Mouse (Mus musculus): Measurements from ENCODE around the gene Maats1. TPM values are rescaled to one million over a fixed set of nuclear protein-coding genes. Genes with fewer than 3 reads are reported as not detected.

The Maats1 gene
- polyA plus RNA-seq, 1 experiment from 2014 or later = 0.09 TPM

DNA sequence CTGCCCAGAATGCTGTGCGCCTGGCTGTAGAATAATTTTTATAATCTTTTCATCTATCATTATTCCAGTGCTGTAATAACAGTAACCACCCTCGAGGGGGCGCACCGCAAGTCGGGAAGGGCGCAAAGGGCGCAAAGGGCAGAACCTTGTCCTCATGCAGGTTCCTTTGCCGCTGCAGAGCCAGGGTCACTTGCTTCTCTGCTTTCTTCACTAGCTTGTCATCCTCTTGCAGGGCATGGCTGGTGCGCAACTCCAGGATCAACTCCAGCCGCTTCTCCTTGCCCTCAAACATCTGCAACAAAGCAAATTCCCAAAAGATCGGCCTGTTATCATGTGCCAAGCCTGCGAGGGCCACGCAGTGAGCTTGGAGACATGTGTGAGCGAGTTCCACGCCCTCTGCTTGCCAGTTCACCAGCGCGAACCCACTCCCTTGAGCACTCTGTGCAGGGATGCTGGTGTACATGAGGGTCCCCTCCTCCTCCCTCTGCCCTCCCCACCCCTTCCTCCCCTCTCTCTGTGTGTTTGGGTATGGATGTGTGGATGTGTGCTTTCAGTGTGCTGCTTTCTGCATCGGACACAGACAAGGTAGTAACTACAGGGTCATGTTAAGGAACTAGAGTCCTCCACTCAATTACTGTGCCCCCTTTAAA, 35.2 kb downstream of the Maats1 start:
- Histone ChIP-seq H3K9ac (no peak overlapping the region), H3K27ac (no peak overlapping the region), H3K27me3 (replicated peaks) (no peaks in the 10 kb centered on the region), H3K4me2 (no peak overlapping the region), H3K9me3 (no peaks in the 10 kb centered on the region), H3K4me3 (replicated peaks) (no peak overlapping the region), H3K4me1 (no peaks in the 10 kb centered on the region), H3K36me3 (no peaks in the 10 kb centered on the region)
- no peak for ATAC-seq (ENCODE audit: insufficient read depth, low FRiP score, low read depth)
- WGBS = 48% methylated on average over 18 of the region's 18 CpGs

DNA sequence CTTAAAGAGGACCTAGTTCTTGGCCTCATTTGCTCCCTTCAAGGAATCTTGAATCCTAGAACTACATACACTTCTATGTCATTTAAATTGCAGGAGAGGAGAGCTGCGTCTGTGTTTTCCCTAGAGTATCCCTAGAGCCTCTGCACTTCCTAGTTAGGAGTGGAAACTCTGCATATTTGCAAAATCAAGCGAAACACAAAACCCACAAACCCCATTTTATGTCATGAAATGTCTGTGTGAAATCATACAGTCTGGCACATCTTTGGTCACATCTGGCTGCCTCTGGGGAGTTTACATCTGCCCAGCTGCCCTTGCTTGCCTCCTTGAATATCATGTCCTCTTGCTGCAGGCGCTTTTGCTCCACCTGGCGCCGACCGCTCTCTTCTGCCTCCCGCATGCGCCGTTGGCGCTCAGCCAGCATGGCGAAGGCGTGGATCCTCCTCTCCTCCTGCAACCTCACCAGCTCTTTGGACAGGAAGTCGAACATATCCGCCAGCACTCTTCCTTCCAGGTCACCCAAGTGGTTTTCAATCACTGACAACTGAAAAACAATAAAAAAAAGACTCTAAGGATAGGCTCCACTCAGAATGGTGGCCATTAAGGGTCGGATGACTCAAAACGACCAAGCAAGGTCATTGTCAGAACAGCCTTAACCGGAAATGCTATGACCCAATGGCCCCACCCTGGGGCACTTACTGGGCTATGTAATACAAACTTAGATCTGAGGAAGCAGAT, 37.3 kb downstream of the Maats1 start:
- Histone ChIP-seq H3K27ac (no peak overlapping the region), H3K4me1 (no peaks in the 10 kb centered on the region), H3K4me3 (replicated peaks) (no peak overlapping the region), H3K27me3 (replicated peaks) (no peaks in the 10 kb centered on the region), H3K36me3 (no peaks in the 10 kb centered on the region), H3K9ac (no peak overlapping the region), H3K9me3 (no peaks in the 10 kb centered on the region), H3K4me2 (peak overlapping the region; percentile 31; the same call in 1 of the 2 replicates)
- no peak; the same call in 1 of the 2 replicates for ATAC-seq (ENCODE audit: insufficient read depth, low FRiP score, low read depth)
- 63% methylated on average over 17 of the region's 17 CpGs for WGBS

DNA sequence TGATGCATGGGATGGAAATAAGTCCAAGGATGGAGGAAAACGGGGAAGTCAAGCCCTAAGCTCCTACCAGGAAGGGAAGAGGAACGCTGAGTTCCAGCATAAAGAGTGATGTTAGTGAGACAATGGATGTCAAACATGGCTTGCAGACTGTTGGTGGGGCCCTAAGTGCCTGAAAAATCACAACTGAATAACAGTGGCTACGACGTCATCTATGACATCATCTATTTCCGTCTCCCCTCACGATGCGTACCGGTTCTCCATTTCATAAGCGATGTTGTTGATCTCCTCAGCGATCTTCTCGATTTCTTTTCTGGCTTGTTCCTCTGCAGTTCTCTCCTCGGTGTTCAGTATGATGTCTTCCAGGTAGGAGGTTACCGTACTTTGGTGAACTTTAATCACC, 39.6 kb downstream of the Maats1 start:
- Histone ChIP-seq H3K4me2 (no peak overlapping the region), H3K27me3 (replicated peaks) (no peaks in the 10 kb centered on the region), H3K4me1 (no peaks in the 10 kb centered on the region), H3K36me3 (no peaks in the 10 kb centered on the region), H3K9me3 (no peaks in the 10 kb centered on the region), H3K27ac (no peak overlapping the region), H3K9ac (no peak overlapping the region), H3K4me3 (replicated peaks) (no peak overlapping the region)
- 88% methylated on average over 13 of the region's 13 CpGs for WGBS
- ATAC-seq (ENCODE audit: insufficient read depth, low FRiP score, low read depth) = no peak

DNA sequence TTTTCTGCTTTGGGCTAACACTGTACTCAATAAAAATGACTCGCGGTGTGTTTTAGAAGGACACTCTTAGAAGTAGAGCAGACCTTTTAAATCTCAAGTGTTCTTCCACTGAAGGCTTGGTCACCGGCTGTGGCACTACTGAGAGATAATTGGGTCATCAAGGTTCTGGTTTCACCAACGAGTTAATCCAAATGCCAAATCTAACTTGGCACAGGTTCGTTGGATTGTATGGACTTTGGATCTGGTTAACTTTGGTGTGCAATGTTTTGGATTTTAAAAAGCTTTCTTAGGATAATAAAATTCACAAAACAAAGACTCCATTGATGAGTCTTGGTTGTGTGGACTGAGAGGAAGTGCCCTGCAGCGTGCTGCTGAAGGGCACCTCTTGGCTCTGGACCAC, 43.5 kb downstream of the Maats1 start:
- WGBS = 78% methylated on average over 6 of the region's 6 CpGs
- Histone ChIP-seq H3K4me3 (replicated peaks) (no peak overlapping the region), H3K36me3 (no peaks in the 10 kb centered on the region), H3K9ac (no peak overlapping the region), H3K4me2 (no peak overlapping the region), H3K9me3 (no peaks in the 10 kb centered on the region), H3K4me1 (0 out of 2 replicates have a peak, but pooled peaks cover 3% of the 10 kb centered on the region), H3K27me3 (replicated peaks) (no peaks in the 10 kb centered on the region), H3K27ac (no peak overlapping the region)
- no peak for ATAC-seq (ENCODE audit: insufficient read depth, low FRiP score, low read depth)

DNA sequence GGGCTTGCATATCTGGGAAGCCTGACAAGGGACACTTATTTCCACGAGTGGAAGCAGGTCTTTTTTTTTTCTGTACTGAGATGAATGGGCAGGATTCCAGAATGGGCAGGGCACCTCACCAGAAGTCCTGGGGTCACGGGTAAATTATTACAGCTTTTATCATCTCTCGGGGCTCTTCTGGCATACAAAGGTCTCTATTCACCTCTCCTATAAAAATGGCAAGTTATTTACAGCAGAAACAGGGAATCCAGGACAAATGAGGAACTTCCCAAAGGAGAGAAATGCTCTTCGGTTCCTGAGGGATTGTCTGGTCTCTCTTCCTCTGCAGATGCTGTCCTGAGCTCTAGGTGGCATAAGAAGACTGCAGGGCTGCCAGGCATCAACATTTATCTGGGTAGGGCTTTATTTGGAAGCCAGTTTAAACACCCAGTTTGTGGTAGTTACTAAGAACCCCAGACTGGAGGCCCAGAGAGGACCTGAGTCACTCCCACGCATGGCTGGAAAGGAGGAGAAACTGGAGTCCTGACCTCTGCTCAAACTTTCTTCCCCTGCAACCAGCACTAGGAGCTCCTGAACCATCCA, 46.5 kb downstream of the Maats1 start:
- Histone ChIP-seq H3K27ac (peak overlapping the region; percentile 75), H3K27me3 (replicated peaks) (no peaks in the 10 kb centered on the region), H3K4me2 (0 out of 2 replicates have a peak overlapping the region, but pooled peaks have one; percentile 19), H3K9me3 (no peaks in the 10 kb centered on the region), H3K4me1 (0 out of 2 replicates have a peak, but pooled peaks cover 3% of the 10 kb centered on the region), H3K36me3 (no peaks in the 10 kb centered on the region), H3K9ac (no peak overlapping the region), H3K4me3 (replicated peaks) (no peak overlapping the region)
- 0 out of 2 replicates have a peak, but pooled peaks have one; percentile 41 for ATAC-seq (ENCODE audit: insufficient read depth, low FRiP score, low read depth)
- WGBS = 35% methylated on average over 5 of the region's 5 CpGs

DNA sequence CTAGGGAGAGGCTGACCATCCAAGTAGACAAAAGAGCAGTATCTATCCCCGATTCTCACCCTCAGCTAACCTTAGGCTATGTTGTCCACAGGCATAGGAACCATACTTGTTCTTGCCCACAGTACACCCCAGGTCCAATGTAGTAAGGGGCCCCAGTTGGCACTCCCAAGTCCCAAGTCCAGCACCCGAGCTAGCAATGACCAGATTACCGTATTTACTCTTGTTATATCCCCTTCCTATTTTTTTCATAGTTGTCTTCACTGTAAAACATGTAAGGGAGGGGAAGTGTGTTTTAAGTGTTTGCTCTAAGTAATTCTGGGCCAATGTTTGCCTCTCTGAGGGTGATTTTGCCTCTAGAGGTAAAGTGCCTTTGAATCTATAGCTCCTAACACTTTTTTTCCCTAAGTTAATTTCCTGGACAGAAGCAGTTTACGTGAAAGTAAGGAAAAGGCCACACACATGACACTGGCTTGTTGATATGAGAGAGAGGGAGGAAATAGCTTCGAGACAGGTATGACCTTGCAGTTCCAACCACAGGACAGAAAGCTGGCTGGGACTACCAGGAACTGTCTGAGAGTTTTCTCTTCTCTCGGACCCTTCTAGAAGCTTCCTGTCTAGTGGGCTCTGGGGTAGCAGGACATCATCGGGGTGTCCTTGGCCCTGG, 47.1 kb downstream of the Maats1 start, which contains the start of gene Nr1i2:
Gene Nr1i2, minus strand, starts transcription at position 140 of the 664 bp plus-strand sequence.
- Histone ChIP-seq H3K9ac (no peak within 1 kb of the TSS), H3K4me2 (peak within 1 kb of the TSS; percentile 29; the same call in 1 of the 2 replicates)
- ATAC-seq (ENCODE audit: insufficient read depth, low FRiP score, low read depth) = peak; percentile 89

DNA sequence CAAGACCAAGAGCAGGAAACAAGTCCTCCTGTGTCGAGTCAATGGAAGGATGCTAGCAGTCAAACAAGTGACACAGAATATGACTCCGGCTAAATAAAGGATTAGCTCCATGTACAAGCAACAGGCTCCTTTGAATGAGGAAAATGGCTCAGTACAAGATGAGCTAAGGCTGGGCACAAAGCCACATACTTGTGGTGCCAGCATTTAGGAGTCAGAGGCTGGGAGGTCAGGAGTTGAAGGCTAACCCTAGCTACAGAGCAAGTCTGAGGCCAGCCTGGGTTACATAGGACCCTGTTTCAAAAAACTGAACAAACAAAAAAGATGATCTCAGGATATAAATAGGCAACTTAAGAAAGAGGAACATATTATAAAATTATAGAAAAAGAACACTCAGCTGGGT, 51.8 kb downstream of the Maats1 start:
- Histone ChIP-seq H3K4me1 (0 out of 2 replicates have a peak, but pooled peaks cover 14% of the 10 kb centered on the region), H3K4me2 (no peak overlapping the region), H3K4me3 (replicated peaks) (no peak overlapping the region), H3K27ac (no peak overlapping the region), H3K9ac (no peak overlapping the region), H3K9me3 (no peaks in the 10 kb centered on the region), H3K36me3 (no peaks in the 10 kb centered on the region), H3K27me3 (replicated peaks) (no peaks in the 10 kb centered on the region)
- 59% methylated on average over 2 of the region's 2 CpGs for whole genome bisulfite sequencing
- ATAC-seq (ENCODE audit: insufficient read depth, low FRiP score, low read depth) = no peak

More for the DNA sequence above, 47.1 kb downstream of the Maats1 start, which contains the start of gene Nr1i2:
- Histone ChIP-seq H3K27me3 (replicated peaks) (no peaks in the 10 kb centered on the region), H3K9me3 (no peaks in the 10 kb centered on the region), H3K4me1 (0 out of 2 replicates have a peak, but pooled peaks cover 3% of the 10 kb centered on the region), H3K4me3 (replicated peaks) (peak within 1 kb of the TSS; percentile 21), H3K36me3 (no peaks in the 10 kb centered on the region), H3K27ac (peak within 1 kb of the TSS; percentile 75)
- WGBS = 47% methylated on average over 7 of the region's 7 CpGs

DNA sequence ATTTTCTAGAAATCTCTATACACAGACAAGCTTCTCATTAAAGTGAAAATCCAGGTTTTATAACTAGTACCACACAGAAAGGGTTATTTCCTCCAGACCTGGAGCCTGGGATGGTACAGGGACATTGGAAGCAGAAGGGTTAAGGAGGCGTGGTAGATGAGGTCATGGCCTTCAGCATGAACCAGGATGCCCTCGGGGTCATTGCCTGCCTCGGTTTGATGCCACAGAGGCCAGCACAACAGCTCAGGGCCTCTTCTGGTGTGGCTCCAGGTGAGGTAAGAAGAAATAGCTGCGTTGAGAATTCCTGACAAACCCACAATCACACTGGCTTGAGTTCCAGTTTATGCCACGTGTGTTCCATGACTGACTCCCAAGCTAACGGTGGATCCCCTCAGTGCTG, 53.1 kb downstream of the Maats1 start:
- no peak for ATAC-seq (ENCODE audit: insufficient read depth, low FRiP score, low read depth)
- H3K4me2 ChIP-seq = no peak overlapping the region
- no peaks in the 10 kb centered on the region for H3K36me3 ChIP-seq
- H3K27me3 ChIP-seq (replicated peaks) = no peaks in the 10 kb centered on the region
- no peak overlapping the region for H3K4me3 ChIP-seq (replicated peaks)
- H3K4me1 ChIP-seq = 0 out of 2 replicates have a peak, but pooled peaks cover 12% of the 10 kb centered on the region
- WGBS = 26% methylated on average over 6 of the region's 6 CpGs
- H3K27ac ChIP-seq = no peak overlapping the region
- H3K9me3 ChIP-seq = no peaks in the 10 kb centered on the region
- no peak overlapping the region for H3K9ac ChIP-seq

DNA sequence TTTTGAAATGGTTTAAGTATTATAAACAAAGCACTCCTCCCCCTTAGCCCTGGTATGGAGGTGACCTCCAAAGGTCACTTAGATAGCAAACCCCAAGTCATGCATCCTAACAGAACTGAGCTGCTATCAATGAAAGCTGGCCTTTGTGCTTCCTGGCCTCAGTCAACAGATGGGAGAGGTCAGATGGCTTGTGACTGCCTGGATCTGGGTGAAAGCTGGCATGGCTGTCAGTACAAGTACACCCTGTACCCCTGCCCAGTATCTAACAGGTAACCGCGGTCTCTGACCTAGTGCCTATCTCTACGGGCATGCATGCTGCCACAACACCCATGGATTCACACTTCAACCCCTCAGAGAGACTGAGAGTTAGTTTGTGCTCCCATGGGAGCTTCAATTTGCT, 54.2 kb downstream of the Maats1 start:
- ATAC-seq (ENCODE audit: insufficient read depth, low FRiP score, low read depth) = 0 out of 2 replicates have a peak, but pooled peaks have one; percentile 29
- Histone ChIP-seq H3K4me2 (no peak overlapping the region), H3K9ac (no peak overlapping the region), H3K27ac (no peak overlapping the region; the same call in 1 of the 2 replicates), H3K27me3 (replicated peaks) (no peaks in the 10 kb centered on the region), H3K4me3 (replicated peaks) (no peak overlapping the region), H3K9me3 (no peaks in the 10 kb centered on the region), H3K4me1 (0 out of 2 replicates have a peak, but pooled peaks cover 12% of the 10 kb centered on the region), H3K36me3 (no peaks in the 10 kb centered on the region)
- WGBS = 73% methylated on average over 3 of the region's 3 CpGs

DNA sequence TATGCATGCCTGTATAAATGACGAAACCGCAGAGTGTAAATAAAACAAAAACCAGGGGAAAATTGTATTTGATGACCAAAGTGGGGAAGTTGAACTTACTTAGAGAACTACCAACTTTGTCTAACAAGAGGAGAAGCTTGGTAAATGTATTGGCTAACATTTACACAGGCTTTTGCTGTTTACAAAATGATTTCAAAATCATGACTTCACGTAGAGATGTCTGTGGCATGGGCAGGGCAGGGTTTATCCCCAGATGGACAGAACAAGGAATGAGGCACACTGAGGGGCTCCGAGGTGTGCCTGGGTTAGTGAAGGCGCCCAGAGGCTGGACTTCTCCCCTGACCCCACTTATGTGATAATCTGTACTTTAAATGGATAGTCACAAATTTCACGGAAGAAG, 54.6 kb downstream of the Maats1 start:
- Histone ChIP-seq H3K4me1 (0 out of 2 replicates have a peak, but pooled peaks cover 12% of the 10 kb centered on the region), H3K36me3 (no peaks in the 10 kb centered on the region), H3K4me2 (no peak overlapping the region), H3K4me3 (replicated peaks) (no peak overlapping the region), H3K27me3 (replicated peaks) (no peaks in the 10 kb centered on the region), H3K27ac (no peak overlapping the region), H3K9me3 (no peaks in the 10 kb centered on the region), H3K9ac (no peak overlapping the region)
- WGBS = 49% methylated on average over 6 of the region's 6 CpGs
- no peak for ATAC-seq (ENCODE audit: insufficient read depth, low FRiP score, low read depth)

DNA sequence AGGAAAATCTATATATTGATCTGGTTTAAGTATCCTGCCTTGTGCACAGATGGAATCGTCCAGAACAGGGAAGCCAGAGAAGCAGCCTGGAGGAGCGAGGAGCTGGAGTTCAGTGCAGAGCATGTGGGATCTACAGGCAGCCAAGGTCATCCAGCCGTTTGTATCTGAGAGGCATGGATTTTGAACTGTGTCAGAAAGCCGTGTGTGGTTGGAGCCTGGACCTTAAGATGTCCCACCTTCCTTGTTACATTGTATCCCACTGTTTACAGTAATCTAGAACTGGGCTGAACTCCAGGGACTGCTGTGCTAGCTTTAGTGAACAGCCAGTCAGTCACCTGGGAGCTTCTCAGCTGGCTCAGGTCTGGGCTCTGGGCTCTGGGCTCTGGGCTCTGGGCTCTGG, 55.4 kb downstream of the Maats1 start:
- H3K4me2 ChIP-seq = no peak overlapping the region
- 41% methylated on average over 4 of the region's 4 CpGs for WGBS
- no peak overlapping the region for H3K9ac ChIP-seq
- H3K4me1 ChIP-seq = 0 out of 2 replicates have a peak, but pooled peaks cover 12% of the 10 kb centered on the region
- no peaks in the 10 kb centered on the region for H3K36me3 ChIP-seq
- H3K9me3 ChIP-seq = no peaks in the 10 kb centered on the region
- H3K27me3 ChIP-seq (replicated peaks) = no peaks in the 10 kb centered on the region
- H3K4me3 ChIP-seq (replicated peaks) = no peak overlapping the region
- H3K27ac ChIP-seq = no peak overlapping the region
- 0 out of 2 replicates have a peak, but pooled peaks have one; percentile 25 for ATAC-seq (ENCODE audit: insufficient read depth, low FRiP score, low read depth)
